Mouse (Mus musculus): ENCODE measurements around the gene Podn.

Podn gene

GRCm38 (mm10) chr4:108014466-108014865, 81.8 kb downstream of the Podn start:
- in situ Hi-C loops (cut with MboI; ENCODE audit: low sequenced_read_pairs) = no loop called here

- in situ Hi-C loops (cut with MboI; ENCODE audit: low sequenced_read_pairs) = no loop called here
Observed at GRCm38 (mm10) chr4:108008541-108008940, 87.7 kb downstream of the Podn start.

- in situ Hi-C loops (cut with MboI; ENCODE audit: low sequenced_read_pairs) = no loop called here
Observed at GRCm38 (mm10) chr4:108007532-108008103, 88.6 kb downstream of the Podn start.

GRCm38 (mm10) chr4:108005328-108005727, 90.9 kb downstream of the Podn start:
- in situ Hi-C loops (cut with MboI; ENCODE audit: low sequenced_read_pairs) = no loop called here

- in situ Hi-C loops (cut with MboI; ENCODE audit: low sequenced_read_pairs) = no loop called here
Observed at GRCm38 (mm10) chr4:107999380-107999779, 96.9 kb downstream of the Podn start.

GRCm38 (mm10) chr4:107998641-107999332, 97.5 kb downstream of the Podn start:
- in situ Hi-C loops (cut with MboI; ENCODE audit: low sequenced_read_pairs) = no loop called here

GRCm38 (mm10) chr4:107996418-107996986, 99.7 kb downstream of the Podn start:
- in situ Hi-C loops (cut with MboI; ENCODE audit: low sequenced_read_pairs) = no loop called here

GRCm38 (mm10) chr4:107995727-107996126, 100.5 kb downstream of the Podn start:
- in situ Hi-C loops (cut with MboI; ENCODE audit: low sequenced_read_pairs) = no loop called here

GRCm38 (mm10) chr4:107995011-107995410, 101.2 kb downstream of the Podn start:
- in situ Hi-C loops (cut with MboI; ENCODE audit: low sequenced_read_pairs) = no loop called here

GRCm38 (mm10) chr4:107991879-107992278, 104.4 kb downstream of the Podn start:
- in situ Hi-C loops (cut with MboI; ENCODE audit: low sequenced_read_pairs) = no loop called here

- in situ Hi-C loops (cut with MboI; ENCODE audit: low sequenced_read_pairs) = no loop called here
Observed at GRCm38 (mm10) chr4:107990818-107991217, 105.4 kb downstream of the Podn start.

- in situ Hi-C loops (cut with MboI; ENCODE audit: low sequenced_read_pairs) = no loop called here
Observed at GRCm38 (mm10) chr4:107988931-107989330, 107.3 kb downstream of the Podn start.

- in situ Hi-C loops (cut with MboI; ENCODE audit: low sequenced_read_pairs) = no loop called here
Observed at GRCm38 (mm10) chr4:107986386-107987168, 109.7 kb downstream of the Podn start.

GRCm38 (mm10) chr4:107985812-107986211, 110.4 kb downstream of the Podn start:
- in situ Hi-C loops (cut with MboI; ENCODE audit: low sequenced_read_pairs) = no loop called here

GRCm38 (mm10) chr4:107984282-107984981, 111.8 kb downstream of the Podn start:
- in situ Hi-C loops (cut with MboI; ENCODE audit: low sequenced_read_pairs) = no loop called here

- in situ Hi-C loops (cut with MboI; ENCODE audit: low sequenced_read_pairs) = no loop called here
Observed at GRCm38 (mm10) chr4:107983717-107984116, 112.5 kb downstream of the Podn start.

GRCm38 (mm10) chr4:107980002-107980600, 116.1 kb downstream of the Podn start:
- in situ Hi-C loops (cut with MboI; ENCODE audit: low sequenced_read_pairs) = no loop called here

- in situ Hi-C loops (cut with MboI; ENCODE audit: low sequenced_read_pairs) = no loop called here
Observed at GRCm38 (mm10) chr4:107979530-107979929, 116.7 kb downstream of the Podn start.

GRCm38 (mm10) chr4:107977593-107977992, 118.7 kb downstream of the Podn start:
- in situ Hi-C loops (cut with MboI; ENCODE audit: low sequenced_read_pairs) = no loop called here

GRCm38 (mm10) chr4:107975004-107975403, 121.2 kb downstream of the Podn start:
- in situ Hi-C loops (cut with MboI; ENCODE audit: low sequenced_read_pairs) = no loop called here

GRCm38 (mm10) chr4:107974527-107974926, 121.7 kb downstream of the Podn start:
- in situ Hi-C loops (cut with MboI; ENCODE audit: low sequenced_read_pairs) = no loop called here
